Mouse (Mus musculus) lung, adult 18-20 months (tissue): ENCODE measurements around the gene Fbh1.

Experiments
- DNase-seq, 2 experiments: peaks; one replicate each; pipeline ENCODE4 v3.0.0; 2022; ENCODE audit warnings: mixed read lengths in 2 of 2

Gene Fbh1

GRCm38 (mm10) chr2:11714535-11714934 is 62.8 kb downstream of the Fbh1 start:
- no peak for DNase-seq

GRCm38 (mm10) chr2:11713021-11713420 is 64.4 kb downstream of the Fbh1 start:
- no peak for DNase-seq

- peak in 1 of 2 experiments; percentile 12 for DNase-seq
Measured at GRCm38 (mm10) chr2:11712483-11712990, 64.8 kb downstream of the Fbh1 start.

DNA sequence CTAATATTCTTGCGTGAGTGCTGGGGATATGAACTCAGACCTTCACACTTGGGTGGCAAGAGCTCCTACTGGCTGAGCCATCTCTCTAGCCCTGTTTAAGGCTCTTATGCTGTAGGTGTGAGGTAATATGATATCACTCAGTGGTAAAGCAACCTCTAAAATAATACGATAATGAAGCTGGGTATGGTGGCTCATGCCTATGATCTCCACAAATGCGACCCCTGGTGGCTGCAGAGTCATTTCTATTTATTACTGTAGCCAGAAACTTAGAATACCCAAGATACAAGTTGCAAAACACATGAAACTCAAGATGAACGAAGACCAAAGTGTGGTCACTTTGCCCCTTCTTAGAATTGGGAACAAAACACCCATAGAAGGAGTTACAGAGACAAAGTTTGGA is 67.3 kb downstream of the Fbh1 start:
- peak in 1 of 2 experiments; percentile 21 for DNase-seq

DNA sequence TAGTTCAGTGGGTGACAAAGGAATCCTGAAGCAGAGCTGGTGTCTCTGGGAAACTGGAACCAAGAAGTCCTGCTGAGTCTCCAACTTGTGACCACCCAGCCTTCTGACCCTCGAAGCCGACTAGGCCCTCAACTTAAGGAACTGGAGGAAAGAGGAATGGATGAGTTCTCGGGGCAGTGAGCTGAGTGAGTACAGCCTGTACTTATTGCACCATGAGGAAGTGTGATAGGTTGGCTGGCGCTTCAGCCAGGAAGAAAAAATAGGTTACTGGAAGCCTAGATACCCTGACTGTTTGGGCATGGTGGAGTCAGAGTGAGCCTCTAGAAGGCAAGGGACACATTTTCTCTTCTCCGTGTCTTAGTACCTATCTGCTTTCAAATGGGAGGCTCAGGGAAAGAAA is 68.8 kb downstream of the Fbh1 start:
- peak; percentile 25 to 30 for DNase-seq

DNA sequence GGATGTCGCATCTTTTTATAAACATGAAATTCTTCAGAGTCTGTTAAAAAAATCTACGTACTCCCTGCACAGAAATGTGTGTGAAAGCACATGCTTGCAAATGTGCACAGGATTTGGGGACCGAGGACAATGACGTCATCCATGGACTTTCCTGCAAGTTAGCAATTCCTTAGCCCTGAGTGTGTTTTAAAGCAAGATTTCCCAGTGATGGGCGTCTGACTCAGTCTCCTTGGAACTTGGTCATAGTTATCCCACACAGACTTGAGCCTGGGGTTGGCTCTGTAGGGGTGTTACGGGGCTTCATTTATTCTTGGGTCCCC is 70.7 kb downstream of the Fbh1 start:
- no peak for DNase-seq

DNA sequence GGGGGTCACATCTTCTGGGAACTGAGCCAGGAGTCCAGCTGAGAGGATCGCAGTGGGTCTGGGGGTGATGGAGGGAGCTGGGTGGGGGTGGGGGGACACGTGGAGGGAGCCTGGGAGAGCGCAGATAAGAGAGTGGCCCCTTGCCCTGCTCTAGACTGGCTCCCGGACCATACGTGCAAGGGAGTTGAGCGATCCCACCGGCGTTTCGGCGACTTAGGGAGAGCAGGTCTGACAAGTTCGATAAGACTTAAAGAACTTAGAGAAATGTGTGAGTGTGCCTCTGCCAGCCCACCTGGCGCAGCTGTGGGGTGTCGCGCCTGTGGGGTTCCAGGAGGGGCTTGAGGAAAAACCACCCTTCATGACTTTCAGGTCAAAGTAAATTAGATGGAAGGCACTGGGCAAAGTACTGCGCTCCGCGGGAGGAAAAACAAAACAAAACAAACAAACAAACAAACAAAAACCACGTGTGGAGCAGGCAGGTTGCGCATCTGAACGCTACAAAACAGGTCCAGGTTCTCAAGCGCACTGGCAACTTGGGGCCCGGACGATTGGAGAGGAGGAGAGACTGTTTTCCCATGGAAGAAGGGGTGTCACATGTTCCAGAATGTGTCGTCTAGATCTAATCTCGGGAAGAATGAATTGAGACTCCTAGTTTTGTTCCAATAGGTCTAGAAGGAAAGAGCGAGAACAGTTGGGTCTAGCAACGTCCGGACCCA is 71.2 kb downstream of the Fbh1 start:
- no peak for DNase-seq

DNA sequence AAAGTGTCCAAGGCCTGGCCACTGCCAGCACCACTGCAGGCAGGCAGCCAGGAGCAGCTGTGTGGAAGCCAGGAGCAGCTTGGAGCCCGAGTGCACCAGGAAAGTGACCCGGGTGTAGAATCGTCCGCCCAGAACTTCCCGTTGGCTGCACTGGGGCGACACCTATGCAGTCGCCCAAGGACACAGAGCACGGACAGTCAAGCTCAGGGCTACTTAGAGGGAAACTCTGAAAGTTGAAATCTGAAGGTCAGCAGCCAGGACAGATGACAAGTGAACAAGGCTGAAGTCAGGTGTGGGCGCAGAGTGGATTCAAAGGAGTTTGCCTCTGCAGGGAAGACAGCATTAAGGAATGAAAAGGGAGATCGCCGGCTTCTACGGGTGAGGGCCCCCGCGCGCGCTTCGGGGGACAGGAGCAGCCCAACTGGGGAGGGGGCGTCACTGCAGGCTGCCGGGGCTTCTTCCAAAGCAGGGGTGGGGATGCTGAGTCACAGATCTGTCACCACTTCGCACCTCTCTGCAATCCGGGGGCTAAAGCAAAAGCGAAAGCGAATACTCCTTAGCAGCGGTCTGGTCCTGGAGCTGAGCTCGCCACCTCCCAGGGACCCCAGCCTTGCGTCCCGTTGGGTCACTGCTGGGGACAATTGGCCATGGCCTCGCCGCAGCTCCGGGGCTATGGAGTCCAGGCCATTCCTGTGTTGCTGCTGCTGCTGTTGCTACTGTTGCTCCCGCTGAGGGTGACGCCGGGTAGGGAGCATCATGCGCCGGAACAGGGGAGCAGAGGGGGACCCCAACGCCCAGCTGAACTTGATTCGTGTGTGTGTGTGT is 72.0 kb downstream of the Fbh1 start, which contains the start of gene Il15ra:
Gene Il15ra (plus strand): TSS at position 90 of the 825 bp plus-strand sequence.
- DNase-seq: peak; percentile 83 to 89

DNA sequence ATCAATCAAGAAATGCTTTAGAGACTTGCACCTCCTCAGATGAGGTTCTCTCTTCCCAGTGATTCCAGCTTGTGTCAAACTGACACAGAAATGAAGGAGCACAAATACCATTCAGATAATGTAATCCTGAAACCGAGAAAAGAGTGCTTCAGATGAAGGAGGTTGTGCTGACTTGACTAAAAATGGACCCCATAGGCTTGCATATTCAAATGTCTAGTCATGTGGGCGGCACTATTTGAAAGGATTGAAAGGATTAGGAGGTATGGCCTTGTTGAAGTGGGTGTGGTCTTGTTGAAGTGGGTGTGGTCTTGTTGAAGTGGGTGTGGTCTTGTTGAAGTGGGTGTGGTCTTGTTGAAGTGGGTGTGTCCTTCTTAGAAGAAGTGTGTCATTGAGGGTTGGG is 77.5 kb downstream of the Fbh1 start:
- DNase-seq: no peak

DNA sequence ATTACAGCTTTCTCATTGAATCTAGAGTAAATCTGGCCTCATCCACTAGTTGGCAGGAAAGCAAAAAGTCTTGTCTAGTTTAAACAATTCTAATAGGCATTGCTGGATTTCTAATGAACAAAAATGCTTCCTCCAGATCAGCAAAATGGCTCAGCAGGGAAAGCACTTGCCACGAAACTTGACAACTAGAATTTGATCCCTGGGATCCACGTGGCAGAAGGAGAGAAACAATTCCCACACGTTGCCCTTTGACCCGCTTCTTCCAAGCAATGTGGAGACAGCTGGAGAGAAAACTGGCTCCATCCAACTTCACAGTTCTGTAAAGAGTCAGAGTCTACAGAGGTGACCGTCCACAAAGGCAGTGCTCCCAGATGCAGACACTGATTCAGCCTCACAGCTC is 78.4 kb downstream of the Fbh1 start:
- DNase-seq: no peak

DNA sequence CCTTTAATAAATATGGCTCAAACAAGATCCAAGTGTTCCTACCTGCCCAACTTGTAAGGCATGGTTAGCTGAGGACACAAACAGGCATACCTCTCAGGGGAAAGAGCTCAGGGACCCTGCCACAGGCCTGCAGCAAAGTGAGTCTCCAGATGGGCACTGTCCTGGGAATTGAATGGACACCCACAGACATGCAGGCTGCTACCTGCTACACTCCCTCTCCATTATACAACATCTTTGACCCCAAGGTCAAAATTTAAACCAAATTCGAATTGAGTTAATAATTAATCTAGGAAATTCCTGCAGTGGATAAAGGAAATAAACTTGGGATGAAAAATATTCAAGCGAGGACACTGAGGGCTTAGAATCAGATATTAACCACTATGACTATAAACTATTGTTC is 81.5 kb downstream of the Fbh1 start:
- no peak for DNase-seq

- no peak for DNase-seq
Measured at GRCm38 (mm10) chr2:11694104-11694503, 83.3 kb downstream of the Fbh1 start.

DNA sequence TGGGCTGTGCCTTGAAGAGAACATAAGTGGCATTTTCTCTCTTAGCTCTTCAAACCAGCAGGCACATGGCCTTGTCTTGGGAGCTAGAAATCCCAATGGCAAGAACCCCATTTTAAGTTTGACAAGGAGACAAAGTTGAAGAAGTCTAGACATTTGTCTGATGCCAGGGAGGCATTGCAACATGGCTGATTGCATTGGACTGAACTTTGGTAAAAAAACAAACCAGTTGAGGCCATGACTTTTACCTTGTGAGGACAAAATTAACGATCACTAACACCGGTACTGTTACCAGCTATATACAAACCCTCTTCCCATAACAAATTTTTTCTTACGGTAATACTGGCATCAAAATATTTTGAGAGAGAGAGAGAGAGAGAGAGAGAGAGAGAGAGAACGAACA is 84.0 kb downstream of the Fbh1 start:
- no peak for DNase-seq
